Mouse (Mus musculus) forebrain, embryonic 12.5 days (tissue): ENCODE data around the gene N4bp2. TPM values are rescaled to one million over a fixed set of nuclear protein-coding genes. Genes with fewer than 3 reads are reported as not detected.

Experiments used
- ATAC-seq: fragments of 200-750 bp; cut with Nextera tagmentation; 2 replicates; pipeline ENCODE4 v1.8.0; 2017; ENCODE audit warnings: moderate TSS enrichment; ENCODE audit not compliant: low FRiP score
- H3K27ac ChIP-seq: fragments of 300-500 bp; sonication (generic); 2 replicates; pipeline ENCODE4 v1.5.1; 2016; ENCODE audit warnings: mild to moderate bottlenecking
- H3K27me3 ChIP-seq: fragments of 300-500 bp; sonication (generic); 2 replicates; pipeline ENCODE4 v1.6.1; 2016; ENCODE audit warnings: mild to moderate bottlenecking
- H3K36me3 ChIP-seq: fragments of 300-500 bp; sonication (generic); replicated peaks from 2 replicates; pipeline ENCODE4 v1.6.1; 2016; ENCODE audit warnings: mild to moderate bottlenecking
- H3K4me1 ChIP-seq: fragments of 300-500 bp; sonication (generic); 2 replicates; pipeline ENCODE4 v1.6.1; 2016
- H3K4me2 ChIP-seq: fragments of 300-500 bp; sonication (generic); 2 replicates; pipeline ENCODE4 v1.6.1; 2016; ENCODE audit warnings: mild to moderate bottlenecking, moderate library complexity
- H3K4me3 ChIP-seq: fragments of 300-500 bp; sonication (generic); replicated peaks from 2 replicates; pipeline ENCODE4 v1.5.1; 2016; ENCODE audit warnings: mild to moderate bottlenecking
- H3K9ac ChIP-seq: fragments of 300-500 bp; sonication (generic); 2 replicates; pipeline ENCODE4 v1.6.1; 2016; ENCODE audit warnings: mild to moderate bottlenecking
- H3K9me3 ChIP-seq: fragments of 300-500 bp; sonication (generic); 2 replicates; pipeline ENCODE4 v1.6.1; 2016
- WGBS: fragments of 180-500 bp; shearing (Covaris S2); methylation state at CpG from one replicate; pipeline ENCODE4 v1.1.7; 2016; 5-methylcytosine and 5-hydroxymethylcytosine counted together
- polyA plus RNA-seq: library from polyadenylated mRNA; unstranded; fragments of >200 nt; fragmentation: Nextera tagmentation; extraction: Ambion mirVana; gene quantifications from 2 replicates; pipeline ENCODE4 v1.2.1, GENCODE M21; 2016

N4bp2 gene
- polyA plus RNA-seq, 1 experiment from 2014 or later, result 42.1 TPM

- no peaks in the 10 kb centered on the region for H3K4me1 ChIP-seq
- WGBS, result 74% methylated on average over 12 of the region's 12 CpGs
Observed at GRCm38 (mm10) chr5:65860281-65861000, 97.1 kb downstream of the N4bp2 start.

GRCm38 (mm10) chr5:65861154-65861944 is 98.0 kb downstream of the N4bp2 start, which contains the start of gene Rhoh:
Gene Rhoh (plus strand): TSS chr5:65861213.
- Histone ChIP-seq H3K27ac (no peak within 1 kb of the TSS), H3K4me2 (no peak within 1 kb of the TSS), H3K27me3 (no peaks in the 10 kb centered on the region), H3K9me3 (no peaks in the 10 kb centered on the region), H3K4me3 (no peak within 1 kb of the TSS), H3K9ac (no peak within 1 kb of the TSS), H3K4me1 (no peaks in the 10 kb centered on the region), H3K36me3 (no peaks in the 10 kb centered on the region)
- WGBS, result 86% methylated on average over 10 of the region's 10 CpGs
- ATAC-seq, result no peak

More at GRCm38 (mm10) chr5:65860281-65861000, 97.1 kb downstream of the N4bp2 start:
- no peak overlapping the region for H3K27ac ChIP-seq
- H3K9ac ChIP-seq, result no peak overlapping the region
- H3K4me2 ChIP-seq, result no peak overlapping the region
- no peak for ATAC-seq
- no peak overlapping the region for H3K4me3 ChIP-seq
- H3K36me3 ChIP-seq, result no peaks in the 10 kb centered on the region
- H3K9me3 ChIP-seq, result no peaks in the 10 kb centered on the region
- H3K27me3 ChIP-seq, result no peaks in the 10 kb centered on the region

GRCm38 (mm10) chr5:65862217-65862927 is 99.1 kb downstream of the N4bp2 start:
- Histone ChIP-seq H3K27me3 (no peaks in the 10 kb centered on the region), H3K27ac (no peak overlapping the region), H3K36me3 (no peaks in the 10 kb centered on the region), H3K9ac (no peak overlapping the region), H3K4me1 (no peaks in the 10 kb centered on the region), H3K9me3 (no peaks in the 10 kb centered on the region), H3K4me3 (no peak overlapping the region), H3K4me2 (no peak overlapping the region)
- no peak for ATAC-seq
- WGBS, result 88% methylated on average over 7 of the region's 7 CpGs

- 87% methylated on average over 12 of the region's 12 CpGs for WGBS
- Histone ChIP-seq H3K9ac (no peak overlapping the region), H3K27ac (no peak overlapping the region), H3K36me3 (no peaks in the 10 kb centered on the region), H3K27me3 (no peaks in the 10 kb centered on the region), H3K4me1 (no peaks in the 10 kb centered on the region), H3K4me2 (no peak overlapping the region), H3K4me3 (no peak overlapping the region), H3K9me3 (no peaks in the 10 kb centered on the region)
- ATAC-seq, result no peak
Observed at GRCm38 (mm10) chr5:65863349-65863749, 100.0 kb downstream of the N4bp2 start.

- no peaks in the 10 kb centered on the region for H3K36me3 ChIP-seq
- no peak overlapping the region for H3K27ac ChIP-seq
- WGBS, result 90% methylated on average over 7 of the region's 7 CpGs
- H3K4me3 ChIP-seq, result no peak overlapping the region
- no peaks in the 10 kb centered on the region for H3K4me1 ChIP-seq
- no peak overlapping the region for H3K4me2 ChIP-seq
- no peak for ATAC-seq
- H3K27me3 ChIP-seq, result no peaks in the 10 kb centered on the region
- H3K9me3 ChIP-seq, result no peaks in the 10 kb centered on the region
- no peak overlapping the region for H3K9ac ChIP-seq
Observed at GRCm38 (mm10) chr5:65864486-65864885, 101.2 kb downstream of the N4bp2 start.

GRCm38 (mm10) chr5:65864946-65865345 is 101.6 kb downstream of the N4bp2 start:
- no peaks in the 10 kb centered on the region for H3K36me3 ChIP-seq
- ATAC-seq, result no peak
- H3K9ac ChIP-seq, result no peak overlapping the region
- H3K9me3 ChIP-seq, result no peaks in the 10 kb centered on the region
- WGBS, result 84% methylated on average over 3 of the region's 3 CpGs
- no peak overlapping the region for H3K27ac ChIP-seq
- H3K27me3 ChIP-seq, result no peaks in the 10 kb centered on the region
- H3K4me1 ChIP-seq, result no peaks in the 10 kb centered on the region
- no peak overlapping the region for H3K4me3 ChIP-seq
- H3K4me2 ChIP-seq, result no peak overlapping the region

- Histone ChIP-seq H3K27ac (no peak overlapping the region), H3K36me3 (no peaks in the 10 kb centered on the region), H3K4me3 (no peak overlapping the region), H3K9ac (no peak overlapping the region), H3K4me1 (no peaks in the 10 kb centered on the region), H3K27me3 (no peaks in the 10 kb centered on the region), H3K9me3 (no peaks in the 10 kb centered on the region), H3K4me2 (no peak overlapping the region)
- ATAC-seq, result no peak
- 88% methylated on average over 6 of the region's 6 CpGs for WGBS
Observed at GRCm38 (mm10) chr5:65866591-65866990, 103.3 kb downstream of the N4bp2 start.

- 90% methylated on average over 7 of the region's 7 CpGs for WGBS
- no peak overlapping the region for H3K27ac ChIP-seq
- no peaks in the 10 kb centered on the region for H3K27me3 ChIP-seq
- no peak overlapping the region for H3K9ac ChIP-seq
- H3K4me1 ChIP-seq, result no peaks in the 10 kb centered on the region
- no peak overlapping the region for H3K4me2 ChIP-seq
- H3K36me3 ChIP-seq, result no peaks in the 10 kb centered on the region
- ATAC-seq, result no peak
- no peaks in the 10 kb centered on the region for H3K9me3 ChIP-seq
- H3K4me3 ChIP-seq, result no peak overlapping the region
Observed at GRCm38 (mm10) chr5:65867380-65868116, 104.2 kb downstream of the N4bp2 start.

- Histone ChIP-seq H3K27ac (no peak overlapping the region), H3K9me3 (no peaks in the 10 kb centered on the region), H3K27me3 (no peaks in the 10 kb centered on the region), H3K36me3 (no peaks in the 10 kb centered on the region), H3K4me3 (no peak overlapping the region), H3K4me1 (no peaks in the 10 kb centered on the region), H3K4me2 (no peak overlapping the region), H3K9ac (no peak overlapping the region)
- no peak for ATAC-seq
- WGBS, result 73% methylated on average over 3 of the region's 3 CpGs
Observed at GRCm38 (mm10) chr5:65868419-65868818, 105.1 kb downstream of the N4bp2 start.

GRCm38 (mm10) chr5:65869660-65870059 is 106.3 kb downstream of the N4bp2 start:
- Histone ChIP-seq H3K4me1 (no peaks in the 10 kb centered on the region), H3K9ac (no peak overlapping the region), H3K36me3 (no peaks in the 10 kb centered on the region), H3K4me2 (no peak overlapping the region), H3K27ac (no peak overlapping the region), H3K4me3 (no peak overlapping the region), H3K27me3 (no peaks in the 10 kb centered on the region), H3K9me3 (no peaks in the 10 kb centered on the region)
- ATAC-seq, result no peak
- WGBS, result 85% methylated on average over 4 of the region's 4 CpGs

GRCm38 (mm10) chr5:65871276-65871875 is 108.1 kb downstream of the N4bp2 start:
- 90% methylated on average over 13 of the region's 13 CpGs for WGBS
- ATAC-seq, result no peak
- no peaks in the 10 kb centered on the region for H3K36me3 ChIP-seq

More at GRCm38 (mm10) chr5:65871276-65871875, 108.1 kb downstream of the N4bp2 start:
- Histone ChIP-seq H3K9me3 (no peaks in the 10 kb centered on the region), H3K27me3 (no peaks in the 10 kb centered on the region), H3K4me2 (no peak overlapping the region), H3K27ac (no peak overlapping the region), H3K4me1 (no peaks in the 10 kb centered on the region), H3K4me3 (no peak overlapping the region), H3K9ac (no peak overlapping the region)
